Mouse (Mus musculus) neutrophil, adult 83 days (primary cell): ENCODE measurements around the gene Gm20594. TPM values are rescaled to one million over a fixed set of nuclear protein-coding genes. Genes with fewer than 3 reads are reported as not detected.

ENCODE experiments used
- total RNA-seq, 2 experiments: library from RNA; stranded (reverse); gene quantifications; one replicate each; pipeline ENCODE4 v1.2.4; 2023

Gm20594 gene
- total RNA-seq, result not detected

DNA sequence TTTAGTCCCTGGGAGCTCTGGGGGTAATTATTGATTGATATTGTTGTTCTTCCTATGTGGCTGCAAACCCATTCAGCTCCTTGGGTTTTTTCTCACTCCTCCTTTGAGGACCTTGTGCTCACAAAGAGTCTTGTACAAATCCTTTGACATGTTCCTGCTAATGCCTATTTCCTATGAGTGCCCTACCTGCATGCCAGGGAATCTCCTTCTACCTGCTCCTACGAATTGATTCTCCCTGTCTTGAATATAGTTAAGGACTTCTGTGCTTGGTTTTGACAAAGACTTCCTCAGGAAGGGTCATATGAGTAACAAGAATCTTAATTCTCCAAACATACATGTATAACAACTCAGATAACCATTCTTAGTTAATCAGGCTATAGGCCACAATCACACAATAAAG lies at the start of gene Gm20594:
Gene Gm20594, plus strand, starts transcription at position 301 of the 400 bp plus-strand sequence.

Other genes starting within 250 kb of the Gm20594 start
- not detected for gene Lrrtm4, start 201.0 kb downstream of the Gm20594 start, total RNA-seq